Mouse (Mus musculus) intestine, postnatal 0 days (tissue): ENCODE data around the gene Fbxl16. TPM values are rescaled to one million over a fixed set of nuclear protein-coding genes. Genes with fewer than 3 reads are reported as not detected.

Experiments used
- ATAC-seq: fragments of 200-750 bp; cut with Nextera tagmentation; 2 replicates; pipeline ENCODE4 v1.8.0; 2017; ENCODE audit warnings: mild to moderate bottlenecking, moderate TSS enrichment, moderate library complexity
- H3K27ac ChIP-seq: fragments of 300-500 bp; sonication (generic); 2 replicates; pipeline ENCODE4 v1.5.1; 2014; ENCODE audit warnings: mild to moderate bottlenecking, low read depth, low read length, moderate library complexity
- H3K27me3 ChIP-seq: fragments of 300-500 bp; sonication (generic); replicated peaks from 2 replicates; pipeline ENCODE4 v1.6.1; 2014; ENCODE audit warnings: low read length, mixed read lengths; ENCODE audit not compliant: control insufficient read depth, insufficient read depth
- H3K36me3 ChIP-seq: fragments of 300-500 bp; sonication (generic); 2 replicates; pipeline ENCODE4 v1.6.1; 2014; ENCODE audit warnings: mild to moderate bottlenecking, moderate library complexity; ENCODE audit not compliant: control insufficient read depth, insufficient read depth
- H3K4me1 ChIP-seq: fragments of 300-500 bp; sonication (generic); replicated peaks from 2 replicates; pipeline ENCODE4 v1.6.1; 2014; ENCODE audit warnings: antibody characterized with exemption, low read length, mixed read lengths; ENCODE audit not compliant: control insufficient read depth, insufficient read depth
- H3K4me2 ChIP-seq: fragments of 300-500 bp; sonication (generic); replicated peaks from 2 replicates; pipeline ENCODE4 v1.6.1; 2014; ENCODE audit warnings: low read depth, mild to moderate bottlenecking, moderate library complexity
- H3K4me3 ChIP-seq: fragments of 300-500 bp; sonication (generic); 2 replicates; pipeline ENCODE4 v1.5.1; 2014; ENCODE audit warnings: low read depth, low read length
- H3K9ac ChIP-seq: fragments of 300-500 bp; sonication (generic); 2 replicates; pipeline ENCODE4 v1.6.1; 2014; ENCODE audit warnings: mild to moderate bottlenecking, low read depth, low read length
- H3K9me3 ChIP-seq: fragments of 300-500 bp; sonication (generic); 2 replicates; pipeline ENCODE4 v1.6.1; 2016; ENCODE audit warnings: mixed run types; ENCODE audit not compliant: control insufficient read depth
- CTCF ChIP-seq: sonication (generic); IDR thresholded peaks from 2 replicates; pipeline ENCODE4 v1.5.1; 2016; ENCODE audit warnings: low read depth, mild to moderate bottlenecking, control low read depth, antibody characterized with exemption, moderate library complexity
- WGBS: fragments of 180-500 bp; shearing (Covaris S2); extraction: QIAGEN DNeasy Blood & Tissue Kit; methylation state at CpG from one replicate; pipeline ENCODE4 v1.1.7; 2014; 5-methylcytosine and 5-hydroxymethylcytosine counted together
- polyA plus RNA-seq: library from polyadenylated mRNA; unstranded; fragments of >200 nt; fragmentation: Nextera tagmentation; extraction: Ambion mirVana; gene quantifications from 2 replicates; pipeline ENCODE4 v1.2.1, GENCODE M21; 2015

Gene Fbxl16
- polyA plus RNA-seq, 1 experiment from 2014 or later: 1.1 TPM

DNA sequence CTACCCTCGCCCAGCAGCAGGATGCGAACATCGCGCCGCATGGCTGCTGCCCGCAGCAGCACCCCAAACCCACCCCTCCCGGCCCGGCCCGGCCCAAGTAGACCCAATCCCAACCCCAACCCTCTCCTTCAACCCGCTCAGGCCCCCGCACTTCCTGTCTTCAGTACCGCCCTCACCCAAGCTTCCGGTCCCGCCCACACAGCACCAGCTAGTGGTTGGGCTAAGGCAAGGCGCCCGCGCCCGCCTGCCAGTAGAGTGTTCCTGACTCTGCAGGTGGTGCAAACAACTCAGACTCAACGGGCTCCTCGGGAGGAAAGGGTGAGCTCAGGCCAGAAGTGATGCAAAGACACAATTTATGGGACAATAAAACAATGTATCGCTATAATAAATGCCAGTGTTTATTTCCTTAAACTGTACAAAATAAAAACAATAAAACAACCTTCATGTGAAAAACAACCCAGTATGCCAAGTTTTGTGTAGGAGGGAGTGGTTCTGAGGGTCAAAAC, 35.6 kb downstream of the Fbxl16 start, which contains the start of gene Rhot2:
TSS of gene Rhot2 (minus strand) at position 456 of the 506 bp plus-strand sequence.
- peak; percentile 85 for ATAC-seq
- Histone ChIP-seq H3K9ac (peak within 1 kb of the TSS; percentile 78), H3K27me3 (no peaks in the 10 kb centered on the region), H3K4me2 (peak within 1 kb of the TSS; percentile 95), H3K9me3 (no peaks in the 10 kb centered on the region), H3K4me1 (0 out of 2 replicates have a peak, but pooled peaks cover 3% of the 10 kb centered on the region), H3K27ac (peak within 1 kb of the TSS; percentile 92), H3K36me3 (peaks cover 31% of the 10 kb centered on the region), H3K4me3 (peak within 1 kb of the TSS; percentile 79)
- peak; percentile 77 for TF ChIP-seq CTCF
- 1% methylated on average over 18 of the region's 21 CpGs for WGBS

DNA sequence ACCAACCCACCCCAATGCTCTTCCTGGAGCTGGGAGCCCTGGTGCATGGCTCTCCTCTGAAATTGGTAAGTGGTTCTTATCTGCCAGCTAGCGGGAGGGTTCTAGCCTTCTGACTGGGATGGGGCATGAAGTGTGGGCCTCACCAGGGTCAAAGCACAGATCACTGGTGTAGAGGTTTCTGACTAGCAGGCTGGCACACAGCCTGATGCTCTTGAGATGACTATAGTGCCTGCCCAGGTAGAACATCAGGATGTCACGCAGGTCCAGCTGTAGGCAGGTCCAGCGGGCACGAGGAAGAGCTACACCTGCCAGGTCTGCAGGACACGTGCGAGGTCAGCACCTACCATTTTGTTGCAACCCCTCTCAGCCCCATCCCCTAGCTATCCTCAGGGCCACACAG, 51.3 kb downstream of the Fbxl16 start:
- no peak for TF ChIP-seq CTCF
- Histone ChIP-seq H3K4me1 (0 out of 2 replicates have a peak, but pooled peaks cover 7% of the 10 kb centered on the region), H3K9ac (no peak overlapping the region)

GRCm38 (mm10) chr17:25860832-25861703, 52.2 kb downstream of the Fbxl16 start, which contains the start of gene Wdr90:
Wdr90 (minus strand) TSS chr17:25861501.
- H3K4me3 ChIP-seq: peak within 1 kb of the TSS; percentile 57
- peak; percentile 81 for ATAC-seq
- peak within 1 kb of the TSS; percentile 47 for H3K9ac ChIP-seq
- 3% methylated on average over 65 of the region's 65 CpGs for WGBS
- no peaks in the 10 kb centered on the region for H3K27me3 ChIP-seq
- peak within 1 kb of the TSS; percentile 93 for H3K4me2 ChIP-seq
- H3K36me3 ChIP-seq: no peaks in the 10 kb centered on the region
- H3K9me3 ChIP-seq: no peaks in the 10 kb centered on the region
- TF ChIP-seq CTCF: peak; percentile 63
- 0 out of 2 replicates have a peak, but pooled peaks cover 8% of the 10 kb centered on the region for H3K4me1 ChIP-seq
- H3K27ac ChIP-seq: peak within 1 kb of the TSS; percentile 46; the same call in 1 of the 2 replicates

More for the DNA sequence above, 51.3 kb downstream of the Fbxl16 start:
- 86% methylated on average over 6 of the region's 6 CpGs for WGBS
- Histone ChIP-seq H3K27ac (no peak overlapping the region), H3K36me3 (no peaks in the 10 kb centered on the region), H3K27me3 (no peaks in the 10 kb centered on the region), H3K9me3 (no peaks in the 10 kb centered on the region), H3K4me3 (no peak overlapping the region), H3K4me2 (peak overlapping the region; percentile 93; the same call in 1 of the 2 replicates)
- ATAC-seq: no peak

GRCm38 (mm10) chr17:25861704-25862612, 53.1 kb downstream of the Fbxl16 start:
- 0 out of 2 replicates have a peak, but pooled peaks cover 8% of the 10 kb centered on the region for H3K4me1 ChIP-seq

GRCm38 (mm10) chr17:25863681-25864080, 54.8 kb downstream of the Fbxl16 start:
- no peak for ATAC-seq
- 68% methylated on average over 6 of the region's 6 CpGs for WGBS
- Histone ChIP-seq H3K4me3 (no peak overlapping the region), H3K9me3 (no peaks in the 10 kb centered on the region), H3K4me2 (no peak overlapping the region), H3K9ac (no peak overlapping the region), H3K36me3 (no peaks in the 10 kb centered on the region), H3K27ac (no peak overlapping the region), H3K4me1 (0 out of 2 replicates have a peak, but pooled peaks cover 8% of the 10 kb centered on the region), H3K27me3 (no peaks in the 10 kb centered on the region)
- peak; percentile 40 for TF ChIP-seq CTCF

More at GRCm38 (mm10) chr17:25861704-25862612, 53.1 kb downstream of the Fbxl16 start:
- H3K9ac ChIP-seq: peak overlapping the region; percentile 47
- H3K4me3 ChIP-seq: peak overlapping the region; percentile 57
- H3K27ac ChIP-seq: peak overlapping the region; percentile 46; the same call in 1 of the 2 replicates
- H3K36me3 ChIP-seq: no peaks in the 10 kb centered on the region
- H3K27me3 ChIP-seq: no peaks in the 10 kb centered on the region
- 4% methylated on average over 6 of the region's 6 CpGs for WGBS
- TF ChIP-seq CTCF: no peak
- no peak for ATAC-seq
- H3K9me3 ChIP-seq: no peaks in the 10 kb centered on the region
- H3K4me2 ChIP-seq: peak overlapping the region; percentile 93
